Mouse (Mus musculus): ENCODE data around the gene Slc35e3.

Gene Slc35e3

GRCm38 (mm10) chr10:117697561-117698115, 48.5 kb downstream of the Slc35e3 start:
- DNase-seq (ENCODE audit: low spot score) = peak; percentile 97

GRCm38 (mm10) chr10:117696827-117697560, 49.2 kb downstream of the Slc35e3 start:
- peak; percentile 97 for DNase-seq (ENCODE audit: low spot score)

GRCm38 (mm10) chr10:117696021-117696826, 49.9 kb downstream of the Slc35e3 start:
- DNase-seq (ENCODE audit: low spot score) = peak; percentile 97

- DNase-seq (ENCODE audit: low spot score) = peak; percentile 96
Observed at GRCm38 (mm10) chr10:117695605-117696004, 50.6 kb downstream of the Slc35e3 start.

GRCm38 (mm10) chr10:117695027-117695426, 51.1 kb downstream of the Slc35e3 start:
- peak; percentile 96 for DNase-seq (ENCODE audit: low spot score)

GRCm38 (mm10) chr10:117694255-117694953, 51.8 kb downstream of the Slc35e3 start:
- DNase-seq (ENCODE audit: low spot score) = peak; percentile 97

GRCm38 (mm10) chr10:117692953-117693352, 53.2 kb downstream of the Slc35e3 start:
- DNase-seq (ENCODE audit: low spot score) = peak; percentile 97

- DNase-seq (ENCODE audit: low spot score) = no peak
Observed at GRCm38 (mm10) chr10:117692173-117692572, 54.0 kb downstream of the Slc35e3 start.

GRCm38 (mm10) chr10:117691389-117691968, 54.7 kb downstream of the Slc35e3 start:
- DNase-seq (ENCODE audit: low spot score) = peak; percentile 96

- DNase-seq (ENCODE audit: low spot score) = peak; percentile 95
Observed at GRCm38 (mm10) chr10:117690770-117691296, 55.3 kb downstream of the Slc35e3 start.

GRCm38 (mm10) chr10:117690101-117690352, 56.1 kb downstream of the Slc35e3 start:
- no peak for DNase-seq (ENCODE audit: low spot score)

- DNase-seq (ENCODE audit: low spot score) = peak; percentile 97
Observed at GRCm38 (mm10) chr10:117689297-117690100, 56.7 kb downstream of the Slc35e3 start.

- peak; percentile 97 for DNase-seq (ENCODE audit: low spot score)
Observed at GRCm38 (mm10) chr10:117688204-117689151, 57.7 kb downstream of the Slc35e3 start.

GRCm38 (mm10) chr10:117687577-117687976, 58.6 kb downstream of the Slc35e3 start:
- no peak for DNase-seq (ENCODE audit: low spot score)

GRCm38 (mm10) chr10:117687018-117687417, 59.1 kb downstream of the Slc35e3 start:
- peak; percentile 96 for DNase-seq (ENCODE audit: low spot score)

GRCm38 (mm10) chr10:117685849-117686591, 60.1 kb downstream of the Slc35e3 start:
- DNase-seq (ENCODE audit: low spot score) = peak; percentile 96

GRCm38 (mm10) chr10:117685171-117685848, 60.9 kb downstream of the Slc35e3 start:
- peak; percentile 95 for DNase-seq (ENCODE audit: low spot score)
